Mouse (Mus musculus): ENCODE measurements around the gene Thrb.

Gene Thrb

GRCm38 (mm10) chr14:17659686-17660328, at the start of gene Thrb:
TSS of gene Thrb (plus strand) at chr14:17660261.
- no peak for DNase-seq (ENCODE audit: low read depth, low spot score)

GRCm38 (mm10) chr14:17621671-17622070, 38.4 kb upstream of the Thrb start:
- no peak for DNase-seq (ENCODE audit: low read depth, low spot score)

- DNase-seq (ENCODE audit: low read depth, low spot score) = no peak
These were observed 36.1 kb upstream of the Thrb start for GRCm38 (mm10) chr14:17623936-17624335.

GRCm38 (mm10) chr14:17629215-17629614, 30.8 kb upstream of the Thrb start:
- no peak for DNase-seq (ENCODE audit: low read depth, low spot score)

- DNase-seq (ENCODE audit: low read depth, low spot score) = no peak
These were observed 27.1 kb upstream of the Thrb start for GRCm38 (mm10) chr14:17632887-17633522.

- DNase-seq (ENCODE audit: low read depth, low spot score) = no peak
These were observed 23.1 kb upstream of the Thrb start for GRCm38 (mm10) chr14:17636971-17637370.

- DNase-seq (ENCODE audit: low read depth, low spot score) = no peak
These were observed 18.3 kb upstream of the Thrb start for GRCm38 (mm10) chr14:17641770-17642169.

GRCm38 (mm10) chr14:17655084-17655483, 5.0 kb upstream of the Thrb start:
- no peak for DNase-seq (ENCODE audit: low read depth, low spot score)

GRCm38 (mm10) chr14:17659031-17659430, 1.0 kb upstream of the Thrb start:
- DNase-seq (ENCODE audit: low read depth, low spot score) = peak; percentile 64

- peak; percentile 78 for DNase-seq (ENCODE audit: low read depth, low spot score)
These were observed 453 bp downstream of the Thrb start for GRCm38 (mm10) chr14:17660329-17661099.

- peak; percentile 19 for DNase-seq (ENCODE audit: low read depth, low spot score)
These were observed 1.1 kb downstream of the Thrb start for GRCm38 (mm10) chr14:17661100-17661521.

GRCm38 (mm10) chr14:17662087-17662486, 2.0 kb downstream of the Thrb start:
- DNase-seq (ENCODE audit: low read depth, low spot score) = no peak

- DNase-seq (ENCODE audit: low read depth, low spot score) = no peak
These were observed 14.3 kb downstream of the Thrb start for GRCm38 (mm10) chr14:17674335-17674734.

- no peak for DNase-seq (ENCODE audit: low read depth, low spot score)
These were observed 15.2 kb downstream of the Thrb start for GRCm38 (mm10) chr14:17675214-17675613.

GRCm38 (mm10) chr14:17681479-17681878, 21.4 kb downstream of the Thrb start:
- no peak for DNase-seq (ENCODE audit: low read depth, low spot score)

GRCm38 (mm10) chr14:17684881-17685280, 24.8 kb downstream of the Thrb start:
- DNase-seq (ENCODE audit: low read depth, low spot score) = no peak

GRCm38 (mm10) chr14:17685491-17685890, 25.4 kb downstream of the Thrb start:
- DNase-seq (ENCODE audit: low read depth, low spot score) = no peak

- no peak for DNase-seq (ENCODE audit: low read depth, low spot score)
These were observed 26.9 kb downstream of the Thrb start for GRCm38 (mm10) chr14:17686939-17687338.

- no peak for DNase-seq (ENCODE audit: low read depth, low spot score)
These were observed 31.2 kb downstream of the Thrb start for GRCm38 (mm10) chr14:17691246-17691645.

GRCm38 (mm10) chr14:17695526-17695925, 35.5 kb downstream of the Thrb start:
- DNase-seq (ENCODE audit: low read depth, low spot score) = no peak

- no peak for DNase-seq (ENCODE audit: low read depth, low spot score)
These were observed 38.0 kb downstream of the Thrb start for GRCm38 (mm10) chr14:17697920-17698632.

- DNase-seq (ENCODE audit: low read depth, low spot score) = no peak
These were observed 40.2 kb downstream of the Thrb start for GRCm38 (mm10) chr14:17700228-17700627.

All from retina, postnatal 7 days (tissue).